Mouse (Mus musculus) monocyte, adult 2 months (primary cell): ENCODE measurements around the gene Ctps2.
"Not testable (repeated sequence)": the region's sequence is repeated elsewhere in the genome, so short reads cannot be mapped to it uniquely, and the experiment has no call there.

Experiments used
- DNase-seq, 2 experiments: peaks; one replicate each; pipeline ENCODE4 v3.0.0; 2022; ENCODE audit warnings: low spot score in 2 of 2, low read depth in 1 of 2

Ctps2 gene

DNA sequence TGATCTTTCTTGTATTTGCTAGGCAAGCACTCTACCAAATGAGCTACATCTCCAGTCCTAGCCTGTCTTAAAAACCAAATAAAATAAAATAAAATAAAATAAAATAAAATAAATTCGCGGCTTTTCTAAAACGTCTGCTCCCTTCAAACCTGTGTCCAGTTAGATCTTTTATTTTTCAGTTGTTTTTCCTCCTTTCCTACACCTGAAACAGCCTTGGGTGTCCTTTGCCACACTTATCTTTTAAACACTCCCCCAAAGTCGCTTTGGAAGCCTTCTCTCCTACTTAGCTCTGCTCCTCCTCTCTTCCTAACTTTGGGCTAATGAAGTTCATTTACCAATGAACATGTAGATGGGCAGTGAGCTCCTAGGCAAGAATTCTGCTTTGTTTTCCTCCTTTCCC lies at the start of gene Ctps2:
TSS of gene Ctps2 (plus strand) at position 301 of the 400 bp plus-strand sequence.
- no peak for DNase-seq

DNA sequence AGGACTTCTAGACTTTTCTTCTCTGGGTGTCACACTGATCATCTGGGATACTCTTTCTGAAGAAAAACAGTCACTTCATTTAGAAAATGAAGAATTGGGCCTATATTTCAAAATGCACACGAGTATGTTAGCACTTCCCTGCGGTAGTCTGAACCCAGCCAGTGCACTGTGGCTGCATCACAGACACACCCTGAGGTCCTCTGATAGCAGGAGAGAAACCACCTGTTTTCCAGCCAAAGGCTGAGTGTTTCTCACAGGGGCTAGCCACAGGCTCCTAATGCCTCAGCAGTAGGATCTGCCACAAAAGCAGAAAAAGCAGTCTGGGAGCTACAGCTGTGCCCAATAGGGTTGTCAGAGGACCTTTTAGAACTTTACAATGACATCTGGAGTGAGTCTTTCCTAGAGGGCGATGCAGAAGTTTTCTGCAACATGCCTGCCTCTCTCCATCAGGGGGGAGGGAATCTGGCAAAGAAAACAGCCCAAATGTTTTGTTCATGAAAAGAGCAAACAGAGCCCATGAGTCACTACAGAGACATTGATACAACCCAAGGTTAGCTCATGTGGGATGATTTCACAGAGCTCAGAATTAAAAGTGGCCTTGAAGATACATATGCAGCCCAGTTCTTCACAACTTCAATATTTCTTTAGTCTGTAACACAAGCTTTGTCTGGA lies 32.6 kb upstream of the Ctps2 start:
- DNase-seq: no peak

DNA sequence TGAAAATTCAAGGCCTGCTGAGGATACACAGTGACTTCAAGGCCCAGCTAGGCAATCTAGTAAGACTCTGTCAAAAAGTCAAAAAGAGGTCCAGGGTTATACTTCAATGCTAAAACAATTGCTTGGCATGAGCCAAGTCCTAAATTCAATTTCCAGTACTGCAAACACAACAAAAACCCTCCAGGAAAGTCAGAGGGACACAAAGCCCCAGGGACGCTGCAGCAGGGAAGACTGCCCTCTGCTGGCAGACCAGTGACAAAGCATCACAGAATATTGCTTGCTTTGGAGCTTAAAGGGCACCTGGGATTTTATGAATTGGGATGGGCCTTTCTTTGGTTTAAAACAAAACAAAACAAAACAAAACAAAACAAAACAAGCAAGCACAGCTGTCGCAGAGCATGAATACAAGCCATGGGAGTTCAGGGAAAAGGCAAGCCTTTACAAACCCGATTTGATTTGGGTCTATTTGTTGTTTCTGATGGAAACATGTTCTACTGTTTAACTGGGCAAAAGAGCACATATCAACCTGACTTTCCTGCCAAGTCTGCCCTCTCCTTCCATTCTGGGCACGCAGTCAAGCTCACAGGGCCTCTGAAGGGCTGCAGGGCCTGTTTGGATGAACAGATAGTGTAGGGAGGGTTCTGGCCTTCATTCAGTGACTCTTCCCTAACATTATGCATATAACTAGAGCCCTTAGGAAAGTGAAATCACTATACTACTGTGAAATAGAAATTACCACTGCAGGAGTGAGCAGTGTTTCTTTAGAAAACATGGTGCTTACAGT lies 29.1 kb upstream of the Ctps2 start:
- no peak for DNase-seq

DNA sequence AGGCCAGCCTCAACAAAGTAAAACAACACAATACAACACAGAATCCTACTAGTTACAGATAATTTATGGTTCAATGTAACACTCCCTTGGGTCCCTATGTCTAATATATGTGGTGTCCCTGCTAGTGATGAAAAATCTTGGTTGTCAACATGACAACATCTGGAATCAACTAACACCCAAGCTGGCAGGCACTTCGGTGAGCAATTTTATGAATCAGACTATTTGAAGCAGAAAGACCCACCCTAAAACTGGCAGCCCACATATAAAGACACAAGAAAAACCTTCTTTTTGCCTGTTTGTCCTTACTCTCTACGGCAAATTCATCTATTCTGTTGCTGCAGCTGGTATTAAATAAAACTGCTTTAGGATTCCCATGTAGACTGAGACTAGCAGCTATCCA lies 27.3 kb upstream of the Ctps2 start:
- DNase-seq: no peak

DNA sequence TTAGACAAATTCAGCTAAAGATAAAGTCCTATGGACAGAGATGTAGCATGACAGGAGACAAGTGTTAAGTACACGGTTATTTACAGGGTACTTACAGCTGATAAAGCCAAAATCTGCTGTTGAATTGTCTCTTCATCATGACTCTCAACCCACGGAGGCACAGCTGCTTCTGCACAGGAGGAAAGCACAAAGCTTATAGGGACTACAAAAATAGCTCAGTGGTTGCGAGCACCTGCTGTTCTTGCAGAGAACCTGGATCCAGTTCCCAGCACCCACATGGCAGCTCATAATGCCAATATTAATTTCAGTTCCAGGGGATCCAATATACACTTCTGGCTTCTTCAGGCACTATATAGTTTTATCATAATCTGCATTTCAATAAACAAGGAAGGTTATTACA lies 22.8 kb upstream of the Ctps2 start:
- DNase-seq: no peak

DNA sequence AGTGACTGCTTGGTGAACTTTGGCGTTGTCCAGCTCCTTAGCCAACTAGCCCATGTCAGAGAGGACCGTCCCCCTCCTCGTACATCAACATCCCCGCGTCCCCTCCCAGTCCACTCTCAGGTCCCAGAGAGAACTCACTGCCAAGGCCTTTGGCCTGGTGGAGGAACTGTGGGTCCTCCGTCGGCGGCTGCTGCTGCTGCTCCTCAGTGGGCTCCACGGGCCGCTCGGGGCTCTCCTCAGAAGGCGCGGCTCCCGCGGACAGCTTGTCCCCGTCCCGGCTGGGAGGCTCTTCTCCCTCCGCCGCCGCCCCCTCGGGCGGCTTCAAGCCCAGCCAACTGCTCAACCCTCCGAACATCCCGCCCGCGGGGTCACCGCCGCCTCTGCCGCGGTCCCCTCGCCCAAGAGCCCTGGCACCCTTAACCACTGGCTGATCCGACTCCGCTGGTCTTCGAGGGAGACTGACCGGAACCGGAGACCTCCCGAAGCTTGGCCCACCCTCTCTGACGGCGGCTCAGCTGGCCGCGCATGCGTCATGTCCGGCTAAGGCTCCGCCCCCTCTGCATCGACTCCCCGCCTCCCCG lies 13.0 kb upstream of the Ctps2 start, which contains the start of gene Syap1:
TSS of gene Syap1 (minus strand) at position 517 of the 581 bp plus-strand sequence.
- peak; percentile 31 to 62 for DNase-seq

DNA sequence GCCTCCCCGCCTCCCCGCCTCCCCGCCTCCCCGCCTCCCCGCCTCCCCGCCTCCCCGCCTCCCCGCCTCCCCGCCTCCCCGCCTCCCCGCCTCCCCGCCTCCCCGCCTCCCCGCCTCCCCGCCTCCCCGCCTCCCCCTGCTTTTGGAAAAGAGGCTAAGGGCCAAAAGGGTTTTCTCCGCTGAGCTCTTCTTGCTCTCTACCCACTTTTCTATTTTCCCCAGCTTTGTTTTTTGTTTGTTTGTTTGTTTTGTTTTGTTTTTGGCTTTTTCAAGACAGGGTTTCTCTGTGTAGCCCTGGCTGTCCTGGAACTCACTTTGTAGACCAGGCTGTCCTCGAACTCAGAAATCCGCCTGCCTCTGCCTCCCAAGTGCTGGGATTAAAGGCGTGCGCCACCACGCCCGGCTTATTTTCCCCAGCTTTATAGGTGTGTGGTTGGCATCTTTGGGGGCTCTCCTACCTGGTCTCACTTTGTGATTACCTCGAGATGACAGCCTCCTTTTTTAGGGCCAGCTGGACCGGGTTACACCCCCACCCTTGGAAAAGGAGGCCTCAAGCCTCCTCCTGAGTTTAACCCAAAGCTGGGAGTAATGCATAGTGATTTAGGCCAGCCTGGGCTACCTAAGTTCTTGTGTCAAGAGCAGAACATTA lies 12.3 kb upstream of the Ctps2 start:
- DNase-seq: not testable (repeated sequence)

DNA sequence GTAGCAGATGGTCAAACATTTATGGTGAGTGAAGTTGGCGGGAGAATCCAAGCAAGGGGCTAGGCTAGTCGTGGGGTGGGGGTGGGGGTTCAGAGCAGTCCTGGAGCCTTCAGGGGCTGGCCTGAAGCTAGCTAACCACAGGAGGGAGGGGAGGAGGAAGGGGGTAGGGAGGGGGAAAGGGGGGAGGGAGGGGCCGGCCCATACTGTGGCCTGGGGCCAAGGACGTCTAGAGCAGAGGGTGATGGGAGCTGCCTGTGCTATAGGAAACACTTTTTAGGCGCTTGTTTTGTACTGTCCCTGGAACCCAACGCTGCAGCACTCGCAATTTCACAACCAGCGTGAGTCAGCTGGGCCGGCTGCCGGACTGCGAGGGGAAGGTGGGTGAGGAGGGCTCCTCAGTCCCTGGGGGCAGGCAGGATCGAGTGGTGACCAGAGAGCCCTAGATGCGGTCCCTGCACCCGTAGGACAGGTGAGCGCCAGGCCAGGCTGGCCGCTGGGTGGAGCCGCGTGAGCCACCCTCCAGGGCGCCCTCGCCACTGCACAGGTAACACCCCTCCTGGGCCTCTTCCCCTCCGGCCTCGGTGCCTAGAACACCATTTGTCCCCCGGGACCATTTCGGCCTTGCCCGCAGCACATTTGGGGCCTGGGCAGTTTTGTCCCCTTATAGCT lies 467 bp downstream of the Ctps2 start:
- DNase-seq: peak; percentile 14 to 18

DNA sequence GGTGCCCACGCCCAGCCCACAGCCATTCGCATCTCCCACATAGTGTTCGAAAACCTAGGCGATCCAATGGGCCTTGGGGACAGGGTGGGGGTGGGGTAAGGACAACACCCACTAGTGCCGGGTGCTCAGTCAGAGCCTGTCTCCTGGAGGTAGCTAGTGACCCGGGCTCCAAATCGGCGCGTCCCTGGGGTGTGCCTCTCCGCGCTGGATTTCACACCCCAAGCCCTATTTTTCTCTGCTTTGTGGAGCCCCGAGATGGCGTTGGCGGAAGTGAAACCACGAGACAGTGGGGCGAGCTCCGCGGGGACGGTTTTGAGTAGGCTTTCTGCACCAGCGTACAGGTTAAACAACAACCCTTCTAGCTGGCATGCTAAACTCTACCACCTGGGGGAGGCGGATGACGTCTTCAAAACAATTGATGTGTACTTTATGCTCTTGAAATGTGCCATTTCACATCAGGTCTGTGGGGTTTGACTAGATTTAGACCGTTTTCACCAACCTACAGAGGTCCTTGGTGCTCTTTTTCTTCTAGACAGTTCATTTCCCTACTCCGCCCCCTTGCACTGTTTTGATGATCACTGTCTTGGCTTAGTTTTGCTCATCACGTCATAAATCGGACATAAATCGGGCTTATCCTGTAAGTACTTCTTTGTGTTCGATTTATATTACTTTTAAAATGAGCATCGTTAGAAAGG lies 1.1 kb downstream of the Ctps2 start:
- DNase-seq: peak in 1 of 2 experiments; percentile 49

DNA sequence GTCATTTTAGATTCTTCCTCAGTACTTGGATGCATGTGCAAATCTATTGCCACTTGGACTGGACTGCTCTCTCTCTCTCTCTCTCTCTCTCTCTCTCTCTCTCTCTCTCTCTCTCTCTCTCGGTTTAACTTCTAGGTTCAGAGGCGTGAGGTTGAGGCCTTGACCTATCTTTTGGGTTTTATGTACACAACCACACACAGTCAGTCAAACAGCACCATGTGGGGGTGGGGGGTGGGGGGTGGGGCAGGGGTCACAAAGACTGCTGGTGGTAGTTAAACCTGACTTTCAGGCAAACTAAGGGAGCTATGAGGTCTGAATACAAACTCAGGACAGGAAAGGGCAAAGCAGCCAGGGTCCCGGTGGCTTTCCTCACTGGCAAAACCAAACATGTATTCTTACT lies 6.5 kb downstream of the Ctps2 start:
- no peak for DNase-seq

DNA sequence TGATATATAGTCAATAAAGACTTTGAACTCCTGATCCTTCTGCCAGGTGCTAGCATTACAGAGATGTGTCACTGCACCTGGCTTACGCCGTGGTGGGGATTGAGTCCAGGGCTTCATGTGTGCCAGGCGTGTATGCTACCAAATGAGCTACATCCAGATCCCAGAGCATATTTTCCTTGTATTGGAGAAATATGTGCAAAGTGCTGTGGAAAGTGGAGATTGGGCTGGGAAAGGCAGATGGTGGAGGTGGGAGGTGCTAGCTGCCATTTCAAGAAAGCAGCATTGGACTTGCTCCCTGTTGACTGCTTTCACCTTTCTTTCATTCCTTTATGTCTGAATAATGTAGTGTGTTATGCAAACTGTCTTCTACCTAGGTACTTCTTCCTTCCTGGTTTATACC lies 12.6 kb downstream of the Ctps2 start:
- DNase-seq: no peak

DNA sequence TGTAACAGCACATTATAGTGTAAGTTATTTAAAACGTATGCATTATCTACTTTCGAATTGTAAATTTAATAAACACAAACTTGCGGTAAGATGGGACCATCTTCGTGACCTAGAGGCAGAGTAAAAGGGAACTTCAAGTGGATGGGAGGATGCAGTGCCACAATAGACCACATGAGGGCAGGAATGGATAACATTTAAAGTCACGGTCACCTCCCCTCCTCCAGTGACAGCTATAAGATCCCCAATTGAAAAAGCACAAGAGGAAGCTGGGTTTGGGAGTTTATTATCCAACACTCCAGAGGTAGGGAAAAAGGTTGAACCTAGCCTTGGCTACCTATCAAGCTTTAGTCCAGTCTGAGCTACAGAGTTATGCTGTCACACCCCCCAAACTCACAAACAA lies 14.7 kb downstream of the Ctps2 start:
- peak in 1 of 2 experiments; percentile 12 for DNase-seq

DNA sequence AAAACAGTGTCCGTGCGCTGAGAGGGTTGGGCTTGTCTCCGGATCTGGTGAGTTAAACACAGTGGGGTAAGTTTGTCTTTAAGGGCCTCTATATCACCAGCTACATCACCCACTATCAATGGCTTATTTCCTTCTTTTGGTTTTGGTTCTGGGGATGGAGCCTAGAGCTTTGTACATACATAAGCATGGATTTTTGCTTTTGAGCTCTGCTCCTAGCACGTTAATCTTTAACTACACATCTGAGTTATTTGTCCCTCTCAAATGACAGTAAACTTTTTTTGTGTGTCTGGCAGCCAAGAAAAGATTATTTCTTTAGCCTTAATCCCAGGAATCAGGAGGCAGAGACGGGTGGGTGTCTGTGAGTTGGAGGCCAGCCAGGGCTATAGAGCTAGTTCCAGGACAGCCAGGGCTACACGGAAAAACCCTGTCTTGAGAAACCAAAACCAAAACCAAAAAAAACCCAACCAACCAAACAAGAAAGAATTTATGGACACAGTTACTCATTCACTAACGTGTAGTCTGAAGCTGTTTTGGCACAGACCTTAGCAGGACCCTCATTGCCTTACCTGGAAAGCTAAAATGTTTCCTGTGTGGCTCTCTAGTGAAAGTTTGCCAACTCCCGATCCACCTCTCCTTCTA lies 20.6 kb downstream of the Ctps2 start:
- no peak for DNase-seq

DNA sequence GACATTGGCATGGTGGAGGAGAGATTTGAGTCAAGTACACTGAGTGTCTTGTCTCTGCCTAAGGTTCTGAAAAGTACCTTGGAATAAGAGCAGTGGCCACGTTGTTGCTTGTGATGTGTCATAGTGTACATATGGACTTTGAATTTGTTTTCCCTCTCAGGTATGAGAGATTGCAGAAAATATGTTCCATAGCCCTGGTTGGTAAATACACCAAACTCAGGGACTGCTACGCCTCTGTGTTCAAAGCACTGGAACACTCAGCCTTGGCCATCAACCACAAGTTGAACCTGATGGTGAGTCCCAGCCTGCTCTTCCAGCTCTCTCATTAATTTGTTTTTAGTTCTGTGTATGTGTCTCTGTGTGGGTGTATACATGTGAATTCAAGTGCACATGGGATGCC lies 30.4 kb downstream of the Ctps2 start:
- DNase-seq: no peak

DNA sequence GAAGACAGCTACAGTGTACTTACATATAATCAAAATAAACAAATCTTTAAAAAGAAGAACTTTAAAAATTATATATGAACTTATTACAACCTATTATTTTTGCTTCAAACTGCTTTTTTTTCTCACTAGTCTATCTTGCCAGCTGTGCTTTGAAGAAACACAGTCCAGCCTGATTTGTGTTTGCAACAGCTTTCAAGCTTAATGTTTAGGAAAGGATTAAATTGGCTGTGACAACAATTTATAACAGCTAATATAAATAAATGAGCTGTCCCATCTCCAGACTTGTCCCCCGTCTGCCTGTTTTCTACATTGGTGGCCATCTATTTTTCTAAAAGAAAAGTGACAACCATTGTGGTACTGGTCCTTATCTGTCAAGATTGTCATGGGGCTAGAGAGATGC lies 41.0 kb downstream of the Ctps2 start:
- no peak for DNase-seq

DNA sequence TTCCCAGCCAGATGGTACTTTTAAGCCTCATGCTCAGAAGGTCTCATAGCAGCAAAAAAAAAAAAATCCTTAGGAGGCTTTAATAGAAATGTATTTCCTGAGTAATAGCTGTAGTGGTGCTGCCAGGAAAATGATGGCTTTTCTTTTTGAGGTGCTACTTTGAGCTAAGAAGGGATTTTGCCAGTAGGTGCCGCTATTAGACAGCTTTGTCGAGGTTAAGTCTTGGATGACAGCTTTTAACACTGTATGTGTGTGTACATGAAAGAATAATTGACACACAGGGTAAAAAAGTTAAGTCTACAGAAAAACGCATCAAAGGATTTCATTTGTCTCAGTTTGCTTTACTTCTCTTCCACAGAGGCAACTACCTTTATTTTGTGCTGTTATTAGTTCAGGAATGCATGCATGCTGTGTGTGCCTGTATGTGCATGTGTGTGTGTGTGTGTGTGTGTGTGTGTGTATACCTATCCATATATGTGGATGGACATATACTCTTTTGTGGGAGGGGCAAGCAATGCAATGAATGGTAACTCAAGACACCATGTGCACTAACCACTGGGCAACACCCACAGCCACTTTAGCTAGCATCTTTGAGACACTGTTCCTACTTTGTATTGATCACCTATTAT lies 48.9 kb downstream of the Ctps2 start:
- DNase-seq: no peak

DNA sequence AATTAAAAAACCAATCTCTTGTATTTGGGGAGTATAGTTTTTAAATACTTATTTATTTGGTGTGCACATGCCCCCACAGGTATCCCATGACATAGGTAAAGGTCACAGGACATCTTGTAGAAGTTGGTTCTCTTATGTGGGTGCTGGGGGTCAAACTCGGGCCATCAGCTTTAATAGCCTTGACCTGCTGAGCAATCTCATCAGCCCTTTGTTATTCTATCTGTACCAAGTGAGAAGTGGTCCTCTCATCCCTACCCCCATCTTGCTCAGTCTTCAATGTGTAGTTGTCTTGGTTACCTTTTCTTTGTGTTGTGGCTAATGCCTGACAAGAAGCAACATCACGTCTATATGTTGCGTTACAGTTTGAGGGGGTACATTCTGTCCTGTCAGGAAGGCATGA lies 56.9 kb downstream of the Ctps2 start:
- DNase-seq: no peak

DNA sequence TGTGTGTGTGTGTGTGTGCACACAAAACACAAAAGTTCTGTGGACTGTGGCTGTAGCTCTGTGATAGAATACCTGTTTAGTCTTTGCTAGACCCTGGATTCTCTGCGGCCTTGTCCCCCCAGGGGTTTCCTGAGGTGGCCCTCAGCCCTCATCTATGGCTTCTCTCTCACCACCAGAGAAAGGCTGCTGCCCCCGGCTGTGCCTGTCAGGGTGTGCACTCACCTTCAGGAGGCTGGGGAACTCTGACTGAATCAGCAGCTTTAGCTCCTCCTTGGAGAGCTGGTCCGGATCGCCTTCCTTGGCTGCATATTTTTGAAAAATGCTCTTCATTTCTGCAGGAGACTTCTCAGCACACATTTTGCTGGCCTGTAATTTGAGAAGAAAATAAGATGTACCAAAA lies 62.8 kb downstream of the Ctps2 start:
- DNase-seq: no peak

DNA sequence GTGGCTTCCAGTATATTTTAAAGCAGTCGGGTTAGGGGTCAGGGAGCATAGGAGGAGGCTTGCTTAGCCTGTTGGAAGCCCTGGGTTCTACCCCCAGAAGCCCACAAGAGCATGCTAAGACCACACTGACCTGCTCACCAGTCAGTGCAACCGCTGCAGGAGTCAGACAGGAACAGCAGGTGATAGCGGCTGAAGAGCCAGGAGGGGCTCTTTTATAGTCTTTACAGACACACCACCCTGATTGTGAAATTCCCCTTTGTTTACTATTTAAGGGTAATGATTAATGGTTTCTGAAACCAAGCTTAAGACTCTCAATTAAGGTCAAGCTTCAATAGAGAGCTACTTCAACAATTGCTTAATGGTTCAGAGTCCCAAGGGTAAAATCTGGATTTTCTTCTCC lies 63.3 kb downstream of the Ctps2 start, which contains the start of gene S100g:
TSS of gene S100g (minus strand) at position 217 of the 400 bp plus-strand sequence.
- no peak for DNase-seq

DNA sequence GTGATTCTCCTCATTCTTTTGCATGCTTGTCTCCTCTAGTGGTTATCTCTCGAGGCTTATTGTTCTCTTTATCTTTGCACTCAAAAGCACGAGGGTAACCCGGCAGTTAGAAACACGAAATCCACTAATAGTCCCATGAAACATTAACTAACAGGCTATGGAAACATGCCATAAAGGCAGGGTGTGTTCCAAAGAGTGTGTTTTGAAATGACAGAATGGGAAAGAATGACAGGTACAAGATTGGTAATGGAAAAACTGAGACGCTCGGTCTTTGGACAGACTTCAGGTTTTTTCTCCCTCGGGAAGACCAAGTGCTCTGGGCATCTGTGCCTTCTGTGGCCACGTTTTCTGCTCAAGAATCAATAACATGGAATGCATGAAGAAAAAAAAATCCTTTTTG lies 66.4 kb downstream of the Ctps2 start:
- DNase-seq: no peak
